Mouse (Mus musculus): Measurements from ENCODE around the gene L3mbtl2. TPM values are rescaled to one million over a fixed set of nuclear protein-coding genes. Genes with fewer than 3 reads are reported as not detected.

L3mbtl2 gene
- polyA plus RNA-seq, 2 experiments from 2014 or later = 23.6 to 44.0 TPM

DNA sequence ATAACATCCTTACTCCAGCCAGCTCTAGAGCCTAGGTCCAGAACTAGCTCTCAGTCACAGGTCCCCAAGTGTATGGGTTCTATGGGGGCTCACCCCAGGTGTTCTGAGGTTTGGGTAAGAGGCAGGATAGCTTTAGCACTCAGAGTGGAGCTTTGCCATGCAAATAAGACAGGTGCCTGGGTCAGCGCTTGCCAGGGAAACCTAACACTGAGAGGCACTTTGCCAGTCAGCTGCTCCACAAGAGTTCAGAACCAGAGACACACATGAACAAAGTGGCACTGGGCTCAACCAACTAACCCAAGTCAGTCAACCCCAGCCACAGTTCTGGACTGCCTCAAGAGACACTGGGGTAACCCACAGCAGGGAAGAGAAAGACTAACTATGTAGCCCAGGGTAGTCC lies 46.0 kb downstream of the L3mbtl2 start:
- ATAC-seq = no peak

DNA sequence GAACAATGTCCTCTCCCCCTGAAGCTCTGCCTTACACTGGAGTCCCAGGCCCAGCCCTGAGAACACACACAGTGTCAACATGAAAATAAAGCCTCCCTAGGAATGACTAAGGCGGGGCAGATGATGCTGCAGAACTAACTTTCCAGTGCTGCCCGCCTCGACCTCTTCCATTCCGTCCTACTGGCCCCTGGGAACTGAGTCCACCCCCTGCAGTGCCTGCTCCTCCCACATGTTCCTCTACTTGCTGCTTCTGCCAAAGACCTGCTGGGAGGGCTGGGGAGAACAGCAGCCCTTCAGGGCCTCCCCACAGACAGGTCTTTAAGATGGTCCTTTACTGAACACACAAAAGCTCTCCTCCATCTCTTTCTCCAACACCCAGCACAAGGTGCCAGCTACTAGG lies 47.1 kb downstream of the L3mbtl2 start:
- ATAC-seq = no peak

DNA sequence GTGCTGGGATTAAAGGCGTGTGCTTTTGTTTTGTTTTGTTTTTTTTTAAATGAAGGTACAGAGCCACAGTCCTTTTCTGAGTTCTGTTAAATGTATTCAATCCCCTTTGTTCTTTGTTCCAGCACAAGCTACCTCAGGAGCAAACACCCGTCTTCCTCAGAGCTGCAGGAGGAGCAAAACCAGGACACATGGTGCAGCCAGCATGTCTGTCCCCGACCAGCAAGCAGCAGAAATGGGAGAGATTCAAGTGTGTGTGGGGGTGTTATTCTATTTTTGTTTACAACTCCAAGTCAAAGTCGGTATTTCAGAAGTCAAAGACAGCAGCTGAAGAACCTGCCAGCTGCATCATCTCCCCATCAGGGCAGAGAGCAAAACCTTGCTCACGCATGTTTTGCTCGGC lies 50.1 kb downstream of the L3mbtl2 start:
- ATAC-seq = no peak

DNA sequence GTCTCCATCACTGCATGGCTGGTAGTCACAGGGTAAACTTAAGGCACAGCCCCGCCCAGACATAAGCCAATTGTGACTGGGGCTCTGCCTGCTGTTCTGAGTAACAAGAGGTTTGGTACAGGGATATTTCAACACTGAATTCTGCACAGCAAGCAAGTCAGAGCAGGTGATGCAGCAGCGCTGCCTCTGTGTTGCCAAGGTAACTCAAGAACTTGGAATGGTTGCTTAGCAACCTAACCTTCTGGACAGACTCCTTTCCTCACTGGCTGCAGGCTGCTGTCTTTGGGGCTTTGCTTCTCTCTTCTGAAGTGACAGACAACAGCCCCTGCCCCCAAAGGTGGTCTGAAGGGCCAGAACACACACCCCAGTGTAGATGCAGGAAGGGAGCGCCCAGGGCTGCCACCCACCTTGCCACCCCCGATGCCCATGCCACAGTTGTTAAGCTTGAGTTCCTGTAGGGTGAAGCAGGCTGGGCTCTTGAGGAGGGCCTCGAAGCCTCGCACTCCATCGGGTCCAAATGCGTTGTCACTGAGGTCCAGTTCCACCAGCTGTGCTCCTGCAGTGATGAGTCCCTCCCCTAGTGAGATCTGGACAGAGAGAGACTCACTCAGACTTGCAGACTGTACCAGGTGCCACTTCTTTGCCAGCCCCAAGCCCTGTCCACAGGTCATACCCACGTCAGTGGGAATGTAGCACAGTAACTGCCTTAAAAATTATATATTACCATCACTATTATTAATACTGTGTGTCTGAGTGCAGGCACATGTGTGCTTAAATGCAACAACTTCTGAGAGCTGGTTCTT lies 54.8 kb downstream of the L3mbtl2 start:
- ATAC-seq = no peak

DNA sequence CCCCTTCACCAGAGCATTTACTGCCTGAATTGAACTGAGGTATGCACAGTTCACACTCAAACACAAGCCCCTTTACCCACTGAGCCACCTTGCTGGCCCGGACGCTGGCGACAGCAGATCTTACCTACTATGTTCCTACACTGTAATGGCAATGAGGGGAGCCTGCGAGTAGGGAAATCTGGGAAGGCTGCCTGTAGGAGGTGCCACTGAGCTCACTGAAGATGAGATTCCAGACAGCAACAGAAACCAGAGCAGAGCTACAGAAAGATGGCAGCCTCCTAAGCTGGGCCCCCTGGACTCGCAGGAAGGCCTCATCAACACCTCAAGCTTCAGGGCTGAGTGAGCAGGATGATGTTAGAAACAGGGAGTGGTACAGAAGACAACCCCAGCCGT lies 55.4 kb downstream of the L3mbtl2 start:
- no peak for ATAC-seq

DNA sequence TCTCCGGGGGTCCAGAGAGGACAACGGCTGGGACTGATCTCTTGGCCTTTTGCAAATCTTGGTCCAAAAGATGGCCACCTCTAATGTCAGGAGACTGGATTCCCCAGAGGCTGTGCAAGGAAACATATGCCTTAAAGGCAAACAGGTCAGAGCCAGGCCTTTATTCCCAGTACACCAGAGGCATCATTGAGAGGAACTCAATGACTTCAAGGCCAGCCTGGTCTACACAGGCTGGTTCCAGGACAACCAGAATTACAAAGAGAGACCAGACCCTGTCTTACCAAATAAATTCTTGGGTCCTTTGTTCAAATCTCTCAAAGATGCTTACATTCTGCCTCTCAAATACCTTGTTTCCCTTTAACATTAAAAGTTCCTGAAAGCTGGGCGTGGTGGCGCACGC lies 58.7 kb downstream of the L3mbtl2 start:
- no peak for ATAC-seq

DNA sequence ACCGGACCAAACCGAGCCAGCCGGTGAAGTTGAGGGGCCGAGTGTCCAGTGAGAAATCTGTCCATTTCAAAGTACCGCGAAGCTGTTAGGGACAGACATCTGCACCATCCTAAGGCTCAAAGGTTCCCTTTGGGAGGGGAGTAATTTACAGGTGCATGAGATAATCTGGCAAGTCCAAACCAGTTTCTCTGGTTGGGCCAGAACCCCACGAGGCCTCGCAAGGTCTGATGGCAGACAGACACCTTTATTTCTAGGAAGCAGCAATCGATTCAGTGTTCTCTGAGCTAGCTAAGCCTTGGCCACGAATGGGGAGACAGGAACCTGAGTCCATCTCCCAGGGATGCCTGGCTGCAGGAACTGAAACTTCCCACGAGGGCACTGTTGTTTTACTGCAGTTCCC lies 60.0 kb downstream of the L3mbtl2 start:
- ATAC-seq = no peak

DNA sequence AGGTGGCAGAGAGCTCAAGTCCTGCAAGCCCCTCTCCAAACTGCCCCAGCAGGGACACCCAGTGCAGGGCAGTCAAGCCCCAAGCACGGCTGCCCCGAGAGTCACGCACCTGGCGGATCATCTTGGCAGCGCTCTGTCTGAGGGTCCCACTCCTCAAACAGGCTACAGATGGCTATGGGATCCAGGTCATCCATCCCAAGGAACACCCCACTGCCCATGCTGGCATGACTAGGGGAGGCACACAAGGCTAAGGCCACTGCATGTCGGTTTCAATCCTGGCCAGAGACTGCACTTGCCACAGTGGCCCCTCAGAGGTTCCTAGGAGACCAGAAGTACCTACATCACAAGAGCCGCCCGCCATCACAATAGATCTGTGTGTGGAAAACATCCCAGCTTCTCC lies 62.3 kb downstream of the L3mbtl2 start:
- ATAC-seq = no peak

DNA sequence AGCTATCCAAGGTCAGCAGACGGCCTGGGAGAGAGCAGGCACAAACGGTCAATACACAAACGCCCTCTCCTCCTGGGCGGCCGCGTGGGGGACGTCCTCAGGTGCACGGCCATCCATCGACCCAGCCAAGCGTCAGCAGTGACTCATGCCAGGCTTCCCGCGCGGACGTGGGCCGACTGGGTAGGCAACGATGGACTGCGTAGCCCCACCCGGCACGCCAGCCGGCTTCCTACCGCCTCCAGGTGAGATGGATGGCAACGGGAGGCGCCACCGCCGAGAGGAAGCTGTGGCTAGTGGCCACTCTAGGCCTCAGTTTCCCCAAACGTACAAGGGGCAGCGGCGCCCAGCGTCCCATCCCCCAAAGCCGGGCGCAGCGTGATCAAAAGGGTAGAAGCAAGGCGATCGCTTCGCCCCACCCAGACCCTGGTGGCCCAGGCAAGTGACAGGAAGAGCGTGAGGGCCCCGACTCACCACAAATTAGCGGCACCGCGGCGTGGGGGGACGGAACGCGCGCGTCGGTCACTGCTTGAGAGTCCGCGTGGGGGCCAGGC lies 65.6 kb downstream of the L3mbtl2 start:
- ATAC-seq = peak; percentile 23

DNA sequence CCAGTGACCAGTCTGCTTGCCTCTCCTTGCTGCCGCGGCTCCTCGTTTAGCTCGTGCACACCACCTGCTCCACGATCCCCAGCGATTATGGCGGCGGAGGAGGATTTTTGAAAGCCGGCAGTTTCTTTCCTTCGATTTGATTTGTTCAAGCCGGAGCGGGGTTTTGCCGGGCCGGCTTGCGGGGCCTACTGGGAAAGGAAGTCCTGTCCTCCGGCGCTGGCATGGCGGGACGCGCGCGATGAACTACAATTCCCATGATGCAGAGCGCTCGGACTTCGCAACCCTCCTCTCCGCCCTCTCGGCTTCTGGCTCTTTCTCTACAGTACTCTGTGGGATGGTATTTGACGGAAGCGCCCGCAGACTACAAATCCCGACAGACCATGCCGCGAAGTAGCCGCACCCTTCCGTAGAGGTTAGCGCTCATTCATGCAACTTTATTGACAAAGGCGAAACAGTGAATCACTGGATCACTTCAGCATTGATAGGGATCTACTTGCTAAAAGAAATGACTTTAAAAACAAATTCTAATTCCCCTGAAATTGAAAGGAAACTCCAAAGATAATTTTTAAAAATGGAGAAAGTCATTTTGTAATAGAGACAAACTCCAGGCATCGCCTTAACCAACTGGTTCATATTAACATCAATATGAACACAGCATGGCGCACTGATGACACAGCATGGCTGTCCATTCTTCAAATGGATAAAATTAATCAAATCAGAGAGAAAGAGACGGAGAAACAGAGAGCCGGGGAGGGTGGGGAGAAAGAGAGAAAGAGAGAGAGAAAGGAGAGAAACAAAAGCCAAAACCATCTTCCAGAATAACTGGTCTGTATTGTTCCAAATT lies 66.3 kb downstream of the L3mbtl2 start:
- ATAC-seq = peak; percentile 98

DNA sequence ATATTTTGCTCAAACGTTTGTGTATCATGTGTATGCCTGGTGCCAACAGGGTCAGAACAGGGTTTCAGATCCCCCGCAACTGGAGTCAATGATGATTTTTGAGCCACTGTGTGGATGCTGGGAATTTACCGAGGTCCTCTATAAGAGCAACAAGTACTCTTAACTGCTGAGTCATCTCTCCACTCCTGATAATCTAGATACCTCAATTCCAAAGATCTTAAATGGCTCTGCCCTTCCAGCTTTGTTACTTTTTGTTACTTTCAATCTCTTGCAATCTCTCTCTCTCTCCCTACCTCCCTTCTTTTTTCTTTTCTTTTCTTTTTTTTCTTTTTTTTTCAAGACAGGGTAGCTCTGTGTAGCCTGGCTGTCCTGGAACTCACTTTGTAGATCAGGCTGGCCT lies 71.4 kb downstream of the L3mbtl2 start:
- no peak for ATAC-seq

Other genes starting within 250 kb of the L3mbtl2 start
- gene Rbx1, start 197.6 kb upstream of the L3mbtl2 start, polyA plus RNA-seq (2017; shearing (Covaris generic)) = 100 to 1,000 TPM; 269 to 371 TPM
- gene Ep300, start 78.5 kb upstream of the L3mbtl2 start, polyA plus RNA-seq (2017; shearing (Covaris generic)) = 10 to 100 TPM; 15.9 to 18.2 TPM
- 1 to 10 TPM; 1.5 to 2.3 TPM for gene Chadl, start 33.4 kb downstream of the L3mbtl2 start, polyA plus RNA-seq (2017; shearing (Covaris generic))
- gene Zc3h7b, start 81.2 kb downstream of the L3mbtl2 start, polyA plus RNA-seq (2017; shearing (Covaris generic)) = 1 to 10 TPM; 5.4 to 7.3 TPM
- gene Rangap1, start 81.6 kb downstream of the L3mbtl2 start, polyA plus RNA-seq (2017; shearing (Covaris generic)) = 10 to 100 TPM; 43.0 to 54.0 TPM
- 10 to 100 TPM; 10.2 to 13.9 TPM for gene Tef, start 138.5 kb downstream of the L3mbtl2 start, polyA plus RNA-seq (2017; shearing (Covaris generic))
- gene Tob2, start 194.9 kb downstream of the L3mbtl2 start, polyA plus RNA-seq (2017; shearing (Covaris generic)) = 10 to 100 TPM; 37.2 to 42.7 TPM
- 100 to 1,000 TPM in 1 of 2 experiments, 10 to 100 TPM in 1; 89.8 to 111 TPM for gene Phf5a, start 208.0 kb downstream of the L3mbtl2 start, polyA plus RNA-seq (2017; shearing (Covaris generic))
- gene Aco2, start 208.4 kb downstream of the L3mbtl2 start, polyA plus RNA-seq (2017; shearing (Covaris generic)) = 100 to 1,000 TPM in 1 of 2 experiments, 10 to 100 TPM in 1; 94.3 to 166 TPM